1 mouse cellular context compared by ENCODE assay signal in the genomic region with DNA sequence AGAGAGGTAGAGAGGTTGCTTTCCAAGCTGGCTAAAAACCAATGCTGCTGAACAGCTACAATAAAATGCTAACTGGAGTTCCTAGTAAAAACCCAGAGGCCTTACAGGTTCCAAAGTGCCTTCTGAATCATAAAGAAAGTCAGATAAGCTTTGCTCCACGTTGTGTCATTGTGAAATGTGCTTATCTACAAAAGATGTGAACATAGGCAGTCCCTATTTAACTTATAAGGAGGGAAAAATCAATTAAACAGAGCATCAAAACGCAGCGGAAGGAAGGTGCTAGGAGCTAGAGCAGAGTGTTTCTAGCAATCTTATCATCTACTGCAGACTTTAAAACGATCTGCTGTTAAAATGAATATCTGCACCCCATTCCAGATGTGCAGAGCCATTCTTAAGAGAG.
TF ChIP-seq lines count a peak whose summit lies in the region.

No protein-coding gene starts in this region.

TF ChIP-seq in MEL, 35 proteins besides CTCF, POLR2A, EP300 and RAD21 (continued from another document):
- TF ChIP-seq GATA1 (IDR thresholded peaks at IDR 0.05; ENCODE audit: low read depth, low read length) = peak; percentile 82
